Mouse (Mus musculus) gastrocnemius, postnatal 36 days (tissue): ENCODE data around the gene Lim2. TPM values are rescaled to one million over a fixed set of nuclear protein-coding genes. Genes with fewer than 3 reads are reported as not detected.

Experiments
- DNase-seq, 2 experiments: peaks; one replicate each; pipeline ENCODE4 v3.0.0; 2022
- intact Hi-C: fragments of 180-260 bp; cut with DNase I; formaldehyde crosslinking; loops from one replicate; pipeline ENCODE4 v1.15.1; 2025
- total RNA-seq, 2 experiments: library from RNA; stranded (reverse); gene quantifications; 2 replicates each; pipeline ENCODE4 v1.2.3; 2021

The Lim2 gene
- total RNA-seq, 2 experiments from 2014 or later, result not detected

GRCm38 (mm10) chr7:43443126-43443916 lies 15.9 kb downstream of the Lim2 start:
- intact Hi-C loops, result loop anchor here (10.0 kb wide), 1 partner anchor 139 kb away; no protein-coding TSS in a partner anchor
- peak; percentile 71 to 75 for DNase-seq

GRCm38 (mm10) chr7:43443917-43444293 lies 16.4 kb downstream of the Lim2 start, which contains the start of the genes Etfb and Gm45233:
Gene Etfb (plus strand): TSS chr7:43444083.
Gene Gm45233 (plus strand): TSS chr7:43444128.
- intact Hi-C loops, result loop anchor here (10.0 kb wide), 1 partner anchor 139 kb away; no protein-coding TSS in a partner anchor
- peak; percentile 89 to 93 for DNase-seq

GRCm38 (mm10) chr7:43447801-43448200 lies 20.3 kb downstream of the Lim2 start:
- no peak for DNase-seq
- intact Hi-C loops, result loop anchor here (10.0 kb wide), 1 partner anchor 143 kb away; no protein-coding TSS in a partner anchor

- intact Hi-C loops, result loop anchor here (10.0 kb wide), 1 partner anchor 143 kb away; no protein-coding TSS in a partner anchor
- no peak for DNase-seq
Observed at GRCm38 (mm10) chr7:43448246-43448645, 20.8 kb downstream of the Lim2 start.

GRCm38 (mm10) chr7:43449811-43450210 lies 22.3 kb downstream of the Lim2 start:
- intact Hi-C loops, result loop anchor here (10.0 kb wide), 1 partner anchor 145 kb away; no protein-coding TSS in a partner anchor
- no peak for DNase-seq

- intact Hi-C loops, result no loop called here
- no peak for DNase-seq
Observed at GRCm38 (mm10) chr7:43451726-43452125, 24.3 kb downstream of the Lim2 start.

- intact Hi-C loops, result no loop called here
- no peak for DNase-seq
Observed at GRCm38 (mm10) chr7:43452609-43453008, 25.1 kb downstream of the Lim2 start.

GRCm38 (mm10) chr7:43453599-43454355 lies 26.3 kb downstream of the Lim2 start:
- intact Hi-C loops, result no loop called here
- DNase-seq, result no peak

GRCm38 (mm10) chr7:43454371-43454770 lies 26.9 kb downstream of the Lim2 start:
- intact Hi-C loops, result no loop called here
- no peak for DNase-seq

GRCm38 (mm10) chr7:43462851-43463250 lies 35.4 kb downstream of the Lim2 start, which contains the start of gene Vsig10l:
Gene Vsig10l (plus strand): TSS chr7:43463151.
- no peak for DNase-seq
- intact Hi-C loops, result no loop called here

GRCm38 (mm10) chr7:43463976-43464375 lies 36.5 kb downstream of the Lim2 start:
- intact Hi-C loops, result no loop called here
- DNase-seq, result no peak

- peak in 1 of 2 experiments; percentile 21 for DNase-seq
Observed at GRCm38 (mm10) chr7:43464864-43465343, 37.4 kb downstream of the Lim2 start.

GRCm38 (mm10) chr7:43465344-43466098 lies 38.1 kb downstream of the Lim2 start:
- intact Hi-C loops, result loop anchor here (1.0 kb wide), 1 partner anchor 42 kb away; no protein-coding TSS in a partner anchor
- peak; percentile 79 to 81 for DNase-seq

More at GRCm38 (mm10) chr7:43464864-43465343, 37.4 kb downstream of the Lim2 start:
- intact Hi-C loops, result no loop called here

- intact Hi-C loops, result loop anchor here (1.0 kb wide), 1 partner anchor 43 kb away; no protein-coding TSS in a partner anchor
Observed at GRCm38 (mm10) chr7:43466099-43466694, 38.7 kb downstream of the Lim2 start.

GRCm38 (mm10) chr7:43470373-43470772 lies 42.9 kb downstream of the Lim2 start:
- no peak for DNase-seq
- intact Hi-C loops, result no loop called here

More at GRCm38 (mm10) chr7:43466099-43466694, 38.7 kb downstream of the Lim2 start:
- peak; percentile 69 to 75 for DNase-seq

GRCm38 (mm10) chr7:43475706-43476105 lies 48.2 kb downstream of the Lim2 start:
- no peak for DNase-seq
- intact Hi-C loops, result no loop called here

GRCm38 (mm10) chr7:43476376-43476775 lies 48.9 kb downstream of the Lim2 start:
- intact Hi-C loops, result no loop called here
- DNase-seq, result no peak

- intact Hi-C loops, result no loop called here
Observed at GRCm38 (mm10) chr7:43481191-43481590, 53.7 kb downstream of the Lim2 start.

GRCm38 (mm10) chr7:43482090-43482716 lies 54.7 kb downstream of the Lim2 start:
- DNase-seq, result no peak
- intact Hi-C loops, result no loop called here

More at GRCm38 (mm10) chr7:43481191-43481590, 53.7 kb downstream of the Lim2 start:
- no peak for DNase-seq
